32 mouse cellular contexts compared by ENCODE assay signal in genomic region chr16:19732896-19733295, GRCm38 (mm10). TPM values are rescaled to one million over a fixed set of nuclear protein-coding genes. Genes with fewer than 3 reads are reported as not detected.
DNase-seq lines count a peak whose midpoint lies in the region; ATAC-seq and TF ChIP-seq lines count a peak whose summit lies in the region.
"Had no signal": no experiment of that assay in that cellular context is flagged by ENCODE, and none has a peak within 500 bp of the region (broad histone marks: within the 10 kb centered on the region; RNA-seq: fewer than 3 reads in every experiment).

No protein-coding gene starts in this region.

- H3K27me3 ChIP-seq in G1E (ENCODE audit: insufficient read depth, low read length) = no peaks in the 10 kb centered on the region
- H3K27me3 ChIP-seq in splenic B cell, adult 2 months (ENCODE audit: control insufficient read depth, insufficient read depth, low read length, poor library complexity, severe bottlenecking) = no peaks in the 10 kb centered on the region
- H3K27me3 ChIP-seq in midbrain, embryonic 16.5 days (ENCODE audit: control insufficient read depth, insufficient read depth, low read depth, low read length) = no peaks in the 10 kb centered on the region
- H3K27me3 ChIP-seq: hindbrain, embryonic 13.5 days; kidney, embryonic 15.5 days; liver, embryonic 12.5 days; neural tube, embryonic 13.5 days had no signal

- peak; percentile 68 for DNase-seq in A20 (ENCODE audit: low read depth, low spot score)
- peak; percentile 5 for DNase-seq in G1E (ENCODE audit: low spot score)
- DNase-seq in splenic B cell, adult 2 months (ENCODE audit: low read depth, low spot score) = peak; percentile 69
- DNase-seq in lung, postnatal 14 days = no peak
- DNase-seq in thymus, postnatal 36 days = no peak
- DNase-seq: adrenal gland, adult 2 months; cerebellum, adult 8-10 months; cerebellum, postnatal 25 days; gastrocnemius, postnatal 14 days; heart, adult 18-20 months; heart, postnatal 36 days; kidney, adult 11 months; kidney, postnatal 36 days; layer of hippocampus, postnatal 36 days; left cerebral cortex, postnatal 4 days; liver, postnatal 0 days; retina, postnatal 1 day; right cerebral cortex, postnatal 25 days; spleen, adult 18-20 months; thymus, adult 2 months; thymus, postnatal 4 days had no signal

- H3K9me3 ChIP-seq in G1E (replicated peaks) = no peaks in the 10 kb centered on the region
- H3K9me3 ChIP-seq in midbrain, embryonic 16.5 days (replicated peaks; ENCODE audit: control insufficient read depth, low read length, poor library complexity, severe bottlenecking) = no peaks in the 10 kb centered on the region
- H3K9me3 ChIP-seq: hindbrain, embryonic 13.5 days; kidney, embryonic 15.5 days; liver, embryonic 12.5 days; neural tube, embryonic 13.5 days had no signal

- WGBS in midbrain, embryonic 16.5 days = 95% methylated on average over 1 of the region's 1 CpGs

- no peak overlapping the region for H3K4me3 ChIP-seq in G1E (ENCODE audit: low read depth, low read length)
- no peak overlapping the region for H3K4me3 ChIP-seq in midbrain, embryonic 16.5 days (ENCODE audit: low read depth, low read length)
- H3K4me3 ChIP-seq: hindbrain, embryonic 13.5 days; kidney, embryonic 15.5 days; liver, embryonic 12.5 days; neural tube, embryonic 13.5 days had no signal

- no peak overlapping the region for H3K4me2 ChIP-seq in midbrain, embryonic 16.5 days (ENCODE audit: low read length)
- H3K4me2 ChIP-seq: heart, embryonic 11.5 days; hindbrain, embryonic 13.5 days; kidney, embryonic 15.5 days; liver, embryonic 12.5 days; midbrain, embryonic 11.5 days; neural tube, embryonic 13.5 days had no signal

- H3K36me3 ChIP-seq in G1E (replicated peaks) = no peaks in the 10 kb centered on the region
- H3K36me3 ChIP-seq in splenic B cell, adult 2 months (ENCODE audit: control insufficient read depth, insufficient read depth, low read length, poor library complexity, severe bottlenecking) = no peaks in the 10 kb centered on the region
- H3K36me3 ChIP-seq in midbrain, embryonic 16.5 days (ENCODE audit: control insufficient read depth, insufficient read depth, low read length) = no peaks in the 10 kb centered on the region
- H3K36me3 ChIP-seq: hindbrain, embryonic 13.5 days; kidney, embryonic 15.5 days; liver, embryonic 12.5 days; neural tube, embryonic 13.5 days had no signal

- H3K27ac ChIP-seq in midbrain, embryonic 16.5 days (ENCODE audit: low read length) = no peak overlapping the region
- H3K27ac ChIP-seq: hindbrain, embryonic 13.5 days; kidney, embryonic 15.5 days; liver, embryonic 12.5 days; neural tube, embryonic 13.5 days had no signal

- H3K4me1 ChIP-seq in G1E (ENCODE audit: insufficient read depth, low read depth, low read length) = no peaks in the 10 kb centered on the region
- no peaks in the 10 kb centered on the region for H3K4me1 ChIP-seq in midbrain, embryonic 16.5 days (ENCODE audit: control insufficient read depth, insufficient read depth, low read length)
- H3K4me1 ChIP-seq: hindbrain, embryonic 13.5 days; kidney, embryonic 15.5 days; liver, embryonic 12.5 days; neural tube, embryonic 13.5 days had no signal

- no peak for TF ChIP-seq CTCF in G1E (IDR thresholded peaks at IDR 0.05; ENCODE audit: low read depth, low read length)

- ATAC-seq in G1E (ENCODE audit: extremely low read depth, insufficient number of reproducible peaks, low FRiP score, poor library complexity, severe bottlenecking) = no peak
- ATAC-seq in hematopoietic stem cell, adult 5-6 weeks (replicated peaks in 1 of 2; ENCODE audit: insufficient read depth in 1 of 2, low FRiP score in 2 of 2, low TSS enrichment in 1 of 2, low read depth in 1 of 2, poor library complexity in 2 of 2, severe bottlenecking in 2 of 2) = peak; percentile 80 to 84
- no peak for ATAC-seq in midbrain, embryonic 16.5 days
- ATAC-seq: activated CD4-positive, CD25-positive, alpha-beta regulatory T cell, adult 4 months; forebrain, embryonic 14.5 days; liver, embryonic 12.5 days; liver, postnatal 0 days had no signal

- H3K9ac ChIP-seq in midbrain, embryonic 16.5 days (ENCODE audit: low read depth, low read length) = no peak overlapping the region
- H3K9ac ChIP-seq: hindbrain, embryonic 13.5 days; kidney, embryonic 15.5 days; liver, embryonic 12.5 days; liver, postnatal 0 days; neural tube, embryonic 13.5 days had no signal

RNA-seq across cellular contexts. Expression of gene Lamp3, which starts 26.7 kb away (rescaled TPM):
- total RNA-seq in G1E (2014; fragmentation: Nextera tagmentation) = not detected in 2 replicates
- 0.06 and 0.16 TPM in 2 replicates for total RNA-seq in G1E (2017)
- polyA plus RNA-seq in G1E (2012) = not detected in 2 replicates
- total RNA-seq in hematopoietic stem cell, adult 5-6 weeks (2017) = not detected in 2 replicates
- not detected in 2 replicates for polyA plus RNA-seq in midbrain, embryonic 16.5 days (2015; fragmentation: Nextera tagmentation; extraction: Ambion mirVana)
- total RNA-seq: heart, postnatal 36 days; midbrain, postnatal 0 days had no signal
- polyA plus RNA-seq: adrenal gland, adult 2 months; forebrain, embryonic 14.5 days; kidney, embryonic 15.5 days; liver, embryonic 12.5 days; liver, postnatal 0 days had no signal

RNA-seq across cellular contexts. Expression of gene B3gnt5, which starts 27.1 kb away (rescaled TPM):
- not detected in 2 replicates for total RNA-seq in G1E (2014; fragmentation: Nextera tagmentation)
- total RNA-seq in G1E (2017) = under 0.01 and 0.11 TPM in 2 replicates
- not detected in 2 replicates for polyA plus RNA-seq in G1E (2012)
- 45.0 and 49.1 TPM in 2 replicates for total RNA-seq in hematopoietic stem cell, adult 5-6 weeks (2017)
- polyA plus RNA-seq in midbrain, embryonic 16.5 days (2015; fragmentation: Nextera tagmentation; extraction: Ambion mirVana) = 41.8 and 47.5 TPM in 2 replicates
- polyA plus RNA-seq: adrenal gland, adult 2 months had no signal

Comparison
In these comparisons a context has a peak if more than half of its experiments do, and no peak if none do; other contexts are left out.
1. DNase-seq: peak in A20 (single experiment), G1E (single experiment) and splenic B cell, adult 2 months (single experiment); none in lung, postnatal 14 days (single experiment) and thymus, postnatal 36 days (0 of 2).
2. ATAC-seq: peak in hematopoietic stem cell, adult 5-6 weeks (2 of 2); none in G1E (single experiment) and midbrain, embryonic 16.5 days (single experiment).
3. RNA of gene B3gnt5, which starts 27.1 kb away (total RNA-seq): 45.0 to 49.1 TPM in hematopoietic stem cell, adult 5-6 weeks; under 0.01 to 0.11 TPM in G1E; every median in the first group is over 10 times any median in the second.